Mouse (Mus musculus) effector memory CD4-positive, alpha-beta T cell, adult 5 months (primary cell): ENCODE measurements around the gene Prkar2b. TPM values are rescaled to one million over a fixed set of nuclear protein-coding genes. Genes with fewer than 3 reads are reported as not detected.

Source experiments
- polyA plus RNA-seq: library from polyadenylated mRNA; unstranded; fragments of 100-300 nt; shearing (Covaris generic); gene quantifications from one replicate; pipeline ENCODE4 v1.2.1, GENCODE M21; 2017

Prkar2b gene
- 1.8 TPM for polyA plus RNA-seq

GRCm38 (mm10) chr12:32061090-32061930 lies at the start of gene Prkar2b:
Gene Prkar2b, minus strand, starts transcription at chr12:32061296.

DNA sequence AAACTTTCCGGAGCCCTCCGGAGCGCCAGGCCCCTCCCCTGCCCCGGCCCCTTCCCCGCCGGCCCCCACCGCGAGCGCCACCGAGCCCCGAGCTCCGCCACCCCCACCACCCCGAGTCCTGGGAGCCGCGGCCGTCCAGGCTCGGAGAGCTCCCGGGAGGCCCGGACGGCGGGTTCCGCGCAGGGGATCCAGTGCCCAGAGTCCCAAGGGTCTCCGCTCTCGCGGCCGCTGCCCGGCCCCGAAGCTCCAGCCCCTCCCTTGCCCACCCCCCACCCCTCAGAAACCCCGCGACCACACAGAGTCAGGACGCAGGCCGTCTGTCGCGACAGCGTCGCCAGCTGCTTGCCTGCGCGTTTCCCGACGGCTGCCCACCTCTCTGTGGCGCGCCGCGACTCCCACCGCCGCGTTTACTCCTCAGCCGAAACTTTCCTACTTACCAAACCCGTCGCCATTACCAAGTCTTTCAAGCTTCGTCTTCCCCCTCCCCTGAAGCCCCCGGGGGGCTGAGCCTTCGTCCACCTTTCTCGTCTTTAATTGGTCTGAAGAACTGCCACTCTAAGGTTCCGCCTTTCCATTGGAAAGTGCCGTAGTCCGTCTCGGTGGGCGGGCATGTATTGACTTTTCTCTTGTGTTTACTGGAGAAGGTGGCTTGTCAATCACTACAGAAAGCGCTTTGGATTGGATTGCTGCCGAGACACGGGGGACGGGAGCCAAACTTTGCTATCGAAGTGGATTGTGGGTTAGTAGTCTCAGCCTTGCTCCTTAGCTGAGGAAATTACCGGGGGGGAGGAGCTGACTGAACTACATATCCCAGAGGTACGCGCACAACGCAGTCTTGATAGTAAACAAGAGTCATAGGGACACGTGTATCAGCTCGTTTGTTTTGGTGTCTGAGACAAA lies 111.1 kb downstream of the Prkar2b start, which contains the start of gene Hbp1:
Gene Hbp1 (minus strand): TSS at position 777 of the 900 bp plus-strand sequence.

Other genes with a start within 250 kb of the Prkar2b start
- 271 TPM for gene Hbp1, start 110.8 kb downstream of the Prkar2b start, polyA plus RNA-seq
- 21.4 TPM for gene Pik3cg, start 147.4 kb upstream of the Prkar2b start, polyA plus RNA-seq